Mouse (Mus musculus) T-helper 2 cell (primary cell): ENCODE results near the gene Klk7.

ENCODE experiments used
- in situ Hi-C: fragments of 300-600 bp; cut with MboI, MseI; formaldehyde crosslinking; loops from one replicate; pipeline ENCODE4 v1.15.1; 2025; ENCODE audit warnings: high pct_unique_total_duplicates

The Klk7 gene

DNA sequence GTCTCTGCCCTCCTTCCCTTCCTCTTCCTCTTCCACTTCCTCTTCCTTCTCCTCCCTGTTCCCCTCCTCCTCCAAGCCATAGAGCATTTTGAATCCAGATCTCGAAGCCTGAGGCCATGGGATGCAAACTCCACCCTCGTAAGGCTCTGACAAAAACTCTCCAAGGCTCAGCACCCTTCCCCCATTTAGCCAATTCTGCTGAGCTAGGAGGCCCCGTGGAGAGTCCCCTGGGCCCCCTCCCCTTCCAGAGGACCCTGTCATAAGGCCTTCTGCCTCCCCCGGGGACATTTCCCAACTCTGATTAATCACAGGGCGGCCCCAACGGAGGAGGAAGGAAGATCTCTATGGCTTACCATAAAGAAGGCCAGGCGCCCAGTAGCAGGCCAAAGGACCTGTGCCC is 19.5 kb upstream of the Klk7 start, which contains the start of gene Klk9:
Gene Klk9, plus strand, starts transcription at position 301 of the 400 bp plus-strand sequence.
- in situ Hi-C loops, result loop anchor here (25.0 kb wide), 1 partner anchor 671 kb away; the partner anchor contains the start of genes Aspdh and Josd2

GRCm38 (mm10) chr7:43796355-43796754 is 14.7 kb upstream of the Klk7 start:
- in situ Hi-C loops, result loop anchor here (25.0 kb wide), 1 partner anchor 666 kb away; the partner anchor contains the start of genes Aspdh and Josd2

GRCm38 (mm10) chr7:43797333-43797769 is 13.7 kb upstream of the Klk7 start, which contains the start of gene Klk8:
Klk8 (plus strand) TSS chr7:43797577.
- in situ Hi-C loops, result loop anchor here (25.0 kb wide), 1 partner anchor 665 kb away; the partner anchor contains the start of genes Aspdh and Josd2

- in situ Hi-C loops, result loop anchor here (25.0 kb wide), 1 partner anchor 664 kb away; the partner anchor contains the start of genes Aspdh and Josd2
Observed at GRCm38 (mm10) chr7:43797844-43798462, 13.1 kb upstream of the Klk7 start.

- in situ Hi-C loops, result loop anchor here (25.0 kb wide), 1 partner anchor 662 kb away; the partner anchor contains the start of genes Aspdh and Josd2
Observed at GRCm38 (mm10) chr7:43799876-43800275, 11.2 kb upstream of the Klk7 start.

GRCm38 (mm10) chr7:43815211-43815610 is 4.1 kb downstream of the Klk7 start:
- in situ Hi-C loops, result no loop called here

DNA sequence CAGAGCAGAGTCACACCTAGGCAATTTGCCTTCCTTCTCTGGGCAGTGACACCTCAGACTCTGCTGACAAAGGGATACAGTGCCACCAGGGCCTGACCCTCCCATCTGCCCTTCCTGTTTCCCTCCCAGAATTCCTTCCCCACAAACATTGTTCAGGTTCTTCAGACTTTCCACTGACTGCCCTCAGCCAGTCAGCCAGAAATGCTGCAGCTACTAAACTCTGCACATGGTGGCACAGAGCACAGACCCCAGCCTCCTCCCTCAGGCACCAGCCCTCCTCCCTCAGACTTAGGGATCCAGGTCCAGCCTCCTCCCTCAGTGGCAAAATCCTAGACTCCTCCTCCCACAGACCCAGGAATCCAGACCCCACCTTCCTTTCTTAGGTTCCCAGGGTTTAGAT is 5.7 kb downstream of the Klk7 start:
- in situ Hi-C loops, result no loop called here

- in situ Hi-C loops, result loop anchor here (10.0 kb wide), 1 partner anchor 363 kb away; the partner anchor contains the start of gene Klk1b24
Observed at GRCm38 (mm10) chr7:43821581-43821980, 10.5 kb downstream of the Klk7 start.

DNA sequence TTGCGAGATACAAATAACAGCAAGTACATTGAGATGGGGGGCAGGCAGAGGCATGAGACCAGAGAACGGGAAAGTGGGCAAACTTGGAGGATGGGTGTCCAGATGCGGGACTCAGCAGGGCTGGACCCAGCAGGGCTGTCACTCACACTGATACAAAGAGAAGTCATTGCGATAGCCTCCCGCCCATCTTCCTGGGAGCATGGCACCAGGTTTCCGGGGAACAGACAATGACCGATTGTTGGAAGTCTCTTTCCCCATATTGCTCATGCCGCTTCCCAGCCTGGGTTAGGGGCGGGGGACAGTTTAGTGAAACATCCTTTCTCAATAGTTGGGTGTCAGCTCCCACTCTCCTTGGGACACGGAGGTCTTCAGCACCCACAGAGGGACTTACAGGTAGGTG is 13.1 kb downstream of the Klk7 start, which contains the start of gene Klk6:
Gene Klk6, plus strand, starts transcription at position 301 of the 400 bp plus-strand sequence.
- in situ Hi-C loops, result loop anchor here (10.0 kb wide), 1 partner anchor 361 kb away; the partner anchor contains the start of gene Klk1b24

DNA sequence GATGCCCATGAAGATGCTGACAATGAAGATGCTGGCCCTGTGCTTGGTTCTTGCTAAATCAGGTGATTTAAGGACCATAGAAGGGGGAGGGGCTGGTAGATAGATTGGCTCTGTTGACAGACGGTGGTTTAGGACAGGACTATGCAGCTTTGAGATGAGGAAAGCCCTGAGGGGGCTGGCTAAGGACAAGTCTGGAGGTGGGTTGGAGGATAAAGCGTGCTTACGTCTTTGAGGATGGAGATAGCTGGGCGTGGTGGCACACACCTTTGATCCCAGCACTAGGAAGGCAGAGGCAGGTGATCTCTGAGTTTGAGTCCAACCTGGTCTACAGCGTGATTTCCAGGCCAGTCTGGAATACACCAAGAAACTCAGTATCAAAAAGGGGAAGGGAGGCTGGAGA is 15.0 kb downstream of the Klk7 start:
- in situ Hi-C loops, result loop anchor here (10.0 kb wide), 1 partner anchor 359 kb away; the partner anchor contains the start of gene Klk1b24

DNA sequence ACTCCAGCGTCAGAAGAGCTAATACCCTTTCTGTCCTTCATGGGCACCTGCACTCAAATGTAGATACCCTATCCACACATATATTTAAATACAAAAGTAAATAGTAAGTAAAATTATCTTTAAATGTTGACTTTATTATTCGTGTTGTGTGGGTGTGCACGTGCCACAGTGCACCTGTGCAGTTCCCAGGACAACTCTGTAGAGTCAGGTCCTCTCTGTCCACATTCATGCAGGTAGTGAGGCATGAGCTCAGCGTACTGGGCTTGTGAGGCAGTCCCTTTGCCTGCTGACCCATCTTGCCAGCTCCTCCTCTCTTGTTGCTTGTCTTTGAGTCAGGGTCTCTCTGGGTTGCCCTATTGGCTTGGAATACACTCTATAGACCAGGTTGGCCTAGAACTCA is 16.6 kb downstream of the Klk7 start:
- in situ Hi-C loops, result loop anchor here (10.0 kb wide), 1 partner anchor 357 kb away; the partner anchor contains the start of gene Klk1b24

GRCm38 (mm10) chr7:43829006-43829405 is 17.9 kb downstream of the Klk7 start:
- in situ Hi-C loops, result loop anchor here (10.0 kb wide), 1 partner anchor 356 kb away; the partner anchor contains the start of gene Klk1b24

DNA sequence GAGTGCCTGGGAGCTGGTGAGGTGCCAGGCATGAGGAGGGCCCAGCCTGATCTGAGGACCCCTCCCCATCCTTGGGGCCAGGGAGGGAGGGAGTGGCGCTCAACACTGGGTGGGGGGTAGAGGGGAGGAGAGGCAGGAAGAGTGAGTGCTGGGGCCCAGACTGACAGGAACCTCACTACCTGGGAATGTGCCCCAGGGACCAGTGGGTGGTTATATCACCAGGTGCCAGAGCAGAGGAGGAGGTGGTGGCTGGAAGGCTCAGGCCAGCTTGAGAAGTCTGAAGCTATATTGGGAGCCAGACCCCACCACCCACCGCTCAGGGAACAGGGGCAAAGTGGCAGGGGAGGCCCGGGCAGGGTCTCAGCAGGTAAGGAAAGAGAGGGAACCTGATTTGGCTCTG is 30.6 kb downstream of the Klk7 start, which contains the start of gene Klk5:
Gene Klk5, plus strand, starts transcription at position 271 of the 400 bp plus-strand sequence.
- in situ Hi-C loops, result no loop called here

DNA sequence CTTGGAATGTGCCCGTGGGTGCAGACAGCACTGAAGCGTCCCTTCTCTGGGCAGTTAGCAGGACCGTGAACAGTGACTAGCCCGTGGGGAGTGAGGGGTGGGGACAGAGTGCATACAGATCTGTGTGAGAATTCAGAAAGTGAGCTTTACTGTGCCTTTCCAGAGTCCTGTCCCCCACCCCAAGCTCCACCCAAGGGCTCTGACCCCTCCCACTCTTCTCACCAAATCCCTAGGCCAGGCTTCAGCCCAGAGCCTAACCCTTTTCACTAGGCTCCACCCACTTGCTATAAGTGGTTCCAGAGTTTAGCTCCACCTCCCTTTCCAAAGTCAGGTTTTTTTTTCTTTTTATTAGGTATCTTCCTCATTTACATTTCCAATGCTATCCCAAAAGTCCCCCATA is 32.7 kb downstream of the Klk7 start:
- in situ Hi-C loops, result no loop called here

DNA sequence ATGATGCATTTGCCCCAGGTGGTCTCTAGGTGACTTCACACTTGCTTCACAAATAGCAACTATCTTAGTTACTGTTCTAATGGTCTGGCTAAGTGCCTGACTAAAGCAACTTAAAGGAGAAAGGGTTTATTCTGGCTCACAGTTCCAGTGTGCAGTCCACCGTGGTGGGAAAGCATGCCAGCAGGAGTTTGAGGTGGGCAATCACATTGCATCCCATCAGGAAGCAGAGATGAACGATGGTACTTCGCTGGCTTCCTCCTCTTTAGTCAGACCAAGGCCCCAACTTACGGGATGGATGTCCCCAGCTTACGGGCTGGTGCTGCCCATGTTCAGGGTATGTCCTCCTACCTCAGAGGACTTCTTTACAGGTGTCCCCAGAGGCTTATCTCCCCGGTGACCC is 40.5 kb downstream of the Klk7 start:
- in situ Hi-C loops, result no loop called here

GRCm38 (mm10) chr7:43854642-43855380 is 43.7 kb downstream of the Klk7 start:
- in situ Hi-C loops, result no loop called here

GRCm38 (mm10) chr7:43855709-43856108 is 44.6 kb downstream of the Klk7 start:
- in situ Hi-C loops, result no loop called here

GRCm38 (mm10) chr7:43856307-43856706 is 45.2 kb downstream of the Klk7 start:
- in situ Hi-C loops, result no loop called here

DNA sequence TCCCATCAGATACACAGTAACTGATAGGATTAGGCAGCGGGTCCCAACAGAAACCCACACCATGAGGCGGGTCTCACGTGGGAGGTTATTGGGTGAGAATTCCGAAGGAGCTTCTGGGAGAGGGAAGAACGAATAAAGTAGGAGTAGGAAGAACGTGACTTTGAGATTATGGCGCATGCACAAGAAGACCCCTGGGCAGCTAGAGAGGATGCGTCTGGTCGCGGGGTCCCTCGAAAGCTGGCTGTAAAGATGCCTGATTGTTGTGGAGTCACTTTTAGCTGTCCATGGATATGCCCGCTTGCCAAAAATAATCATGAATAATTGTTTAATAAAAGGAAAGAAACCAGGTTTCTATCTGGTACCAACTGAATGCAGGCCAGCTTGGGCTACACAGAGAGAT is 46.4 kb downstream of the Klk7 start:
- in situ Hi-C loops, result no loop called here

DNA sequence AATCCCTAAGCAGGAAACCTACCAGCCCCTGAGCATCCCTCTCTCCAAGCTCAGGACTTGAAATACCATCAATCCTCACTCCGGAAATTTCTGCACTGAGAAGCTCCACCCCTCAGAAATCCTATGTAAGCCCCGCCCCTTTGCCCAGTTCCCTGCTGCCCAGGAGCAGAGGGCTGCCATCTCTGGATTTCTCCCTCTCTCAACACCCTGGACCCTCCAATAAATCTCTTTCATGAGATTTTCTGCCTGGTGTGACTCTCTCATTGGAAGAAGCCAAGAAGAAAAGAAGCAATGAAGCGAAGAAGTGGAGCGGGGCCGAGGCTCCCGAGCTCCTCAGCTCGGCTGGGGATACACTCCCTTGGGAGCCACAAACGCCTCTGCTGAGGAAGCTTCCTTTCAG is 49.3 kb downstream of the Klk7 start:
- in situ Hi-C loops, result no loop called here
